Comparison of ENCODE assay signal across 17 mouse cellular contexts in the genomic region with DNA sequence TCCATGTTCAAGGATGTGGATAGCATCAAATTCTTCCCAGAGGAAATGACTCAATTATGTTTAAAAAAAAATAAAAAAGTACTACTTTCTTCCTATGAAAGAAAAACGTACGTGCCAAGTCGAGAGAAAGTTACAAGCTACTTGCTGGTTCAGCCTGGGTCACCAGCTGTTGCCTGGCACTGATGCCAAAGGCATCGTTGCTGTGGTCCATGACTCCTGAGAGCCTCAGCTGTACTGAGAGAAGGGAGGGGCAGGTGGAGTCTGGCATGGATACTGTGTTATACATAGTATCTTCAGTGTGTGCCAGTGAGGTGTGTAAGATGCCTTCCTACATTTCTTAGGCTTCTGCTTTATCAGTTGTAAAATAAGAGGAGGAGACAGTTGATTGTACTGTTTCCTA. TPM values are rescaled to one million over a fixed set of nuclear protein-coding genes. Genes with fewer than 3 reads are reported as not detected.
A peak's percentile ranks its signal among the peaks of the same experiment; 100 is the strongest.
DNase-seq lines count a peak whose midpoint lies in the region; TF ChIP-seq lines count a peak whose summit lies in the region.
"Had no signal": no experiment of that assay in that cellular context is flagged by ENCODE, and none has a peak within 500 bp of the region (broad histone marks: within the 10 kb centered on the region; RNA-seq: fewer than 3 reads in every experiment).

No protein-coding gene starts in this region.

- H3K27me3 ChIP-seq in heart, adult 2 months (ENCODE audit: control insufficient read depth, insufficient read depth, low read length) = no peaks in the 10 kb centered on the region
- H3K27me3 ChIP-seq: heart, embryonic 15.5 days; limb, embryonic 12.5 days; midbrain, embryonic 15.5 days; neural tube, embryonic 12.5 days had no signal

- 28% methylated on average over 4 of the region's 4 CpGs for WGBS in heart, adult 2 months

- peaks cover 13% of the 10 kb centered on the region for H3K4me1 ChIP-seq in heart, adult 2 months (ENCODE audit: control insufficient read depth, insufficient read depth, low read length)
- H3K4me1 ChIP-seq: midbrain, embryonic 15.5 days; neural tube, embryonic 12.5 days had no signal

- peaks cover 5% of the 10 kb centered on the region for H3K36me3 ChIP-seq in heart, adult 2 months (ENCODE audit: control insufficient read depth, insufficient read depth, low read length)
- H3K36me3 ChIP-seq: heart, embryonic 15.5 days; limb, embryonic 12.5 days; midbrain, embryonic 15.5 days; neural tube, embryonic 12.5 days had no signal

- no peak for TF ChIP-seq CTCF in heart, adult 2 months (IDR thresholded peaks at IDR 0.05)

- TF ChIP-seq EP300 in heart, adult 2 months (IDR thresholded peaks at IDR 0.05; ENCODE audit: insufficient read depth, low read depth, low read length) = no peak

- H3K79me2 ChIP-seq in heart, adult 2 months (replicated peaks; ENCODE audit: control insufficient read depth, insufficient read depth, low read length) = no peaks in the 10 kb centered on the region

- H3K9ac ChIP-seq in heart, adult 2 months (ENCODE audit: low read depth, low read length) = no peak overlapping the region
- H3K9ac ChIP-seq: heart, embryonic 15.5 days; hindbrain, embryonic 14.5 days; limb, embryonic 12.5 days; liver, embryonic 14.5 days; midbrain, embryonic 15.5 days; neural tube, embryonic 12.5 days had no signal

- no peak overlapping the region for H3K4me3 ChIP-seq in heart, adult 2 months
- H3K4me3 ChIP-seq: heart, embryonic 15.5 days; limb, embryonic 12.5 days; midbrain, embryonic 15.5 days; neural tube, embryonic 12.5 days had no signal

- intact Hi-C loops in heart, adult 2 months (cut with DNase I) = no loop called here
- intact Hi-C loops in heart, postnatal 25 days (cut with DNase I) = no loop called here
- intact Hi-C loops in left cerebral cortex, postnatal 4 days (cut with DNase I) = no loop called here

- TF ChIP-seq POLR2A in heart, adult 2 months (IDR thresholded peaks at IDR 0.05; ENCODE audit: insufficient read depth, low read depth, low read length) = no peak

- DNase-seq in cerebellum, postnatal 10 days = peak; percentile 35 to 50
- no peak for DNase-seq in cerebellum, postnatal 25 days
- no peak for DNase-seq in heart, adult 2 months
- no peak for DNase-seq in heart, postnatal 25 days (ENCODE audit: low spot score)
- peak; percentile 24 for DNase-seq in left cerebral cortex, postnatal 4 days
- no peak for DNase-seq in left cerebral cortex, adult 18-20 months (ENCODE audit: low spot score in 2 of 2)
- DNase-seq in 3T3-L1 (ENCODE audit: low read depth, low spot score) = peak; percentile 30
- no peak for DNase-seq in Muller cell, postnatal 12 days (ENCODE audit: inconsistent ontology term)
- DNase-seq: adrenal gland, postnatal 25 days; cerebellum, adult 9-11 months; kidney, adult 18-20 months had no signal

- H3K27ac ChIP-seq in heart, adult 2 months = peak overlapping the region; percentile 48; the same call in 1 of the 2 replicates
- H3K27ac ChIP-seq: heart, embryonic 15.5 days; hindbrain, embryonic 14.5 days; limb, embryonic 12.5 days; liver, embryonic 14.5 days; midbrain, embryonic 15.5 days; neural tube, embryonic 12.5 days had no signal

RNA-seq across cellular contexts. Expression of a gene that starts 3.2 kb away (rescaled TPM):
- 1 to 10 TPM; 5.9 to 6.7 TPM for total RNA-seq in heart, adult 2 months (2021)
- 1.4 and 3.1 TPM in 2 replicates for polyA plus RNA-seq in heart, adult 2 months (2012; rRNA removed)
- total RNA-seq in heart, postnatal 25 days (2021) = 1 to 10 TPM; 4.9 to 5.7 TPM
- total RNA-seq in left cerebral cortex, postnatal 4 days (2021) = 1 to 10 TPM; 2.8 to 3.6 TPM
- total RNA-seq in left cerebral cortex, adult 18-20 months (2021) = 1 to 10 TPM; 5.0 TPM

Comparison
In these comparisons a context has a peak if more than half of its experiments do, and no peak if none do; other contexts are left out.
1. DNase-seq: peak in cerebellum, postnatal 10 days (2 of 2), left cerebral cortex, postnatal 4 days (single experiment) and 3T3-L1 (single experiment); none in cerebellum, postnatal 25 days (0 of 2), heart, adult 2 months (0 of 2), heart, postnatal 25 days (single experiment), left cerebral cortex, adult 18-20 months (0 of 2) and Muller cell, postnatal 12 days (single experiment).